Mouse (Mus musculus) mouse trophoblast stem cell (cell line): ENCODE data around the gene Slc37a4.
"Not testable (repeated sequence)": the region's sequence is repeated elsewhere in the genome, so short reads cannot be mapped to it uniquely, and the experiment has no call there.

ENCODE experiments used
- in situ Hi-C, 2 experiments: fragments of 300-500 bp; cut with MseI, MboI; formaldehyde crosslinking; loops; 2 replicates in 1 of 2; 3 replicates in 1 of 2; pipeline ENCODE4 v1.15.1; 2025

Gene Slc37a4

DNA sequence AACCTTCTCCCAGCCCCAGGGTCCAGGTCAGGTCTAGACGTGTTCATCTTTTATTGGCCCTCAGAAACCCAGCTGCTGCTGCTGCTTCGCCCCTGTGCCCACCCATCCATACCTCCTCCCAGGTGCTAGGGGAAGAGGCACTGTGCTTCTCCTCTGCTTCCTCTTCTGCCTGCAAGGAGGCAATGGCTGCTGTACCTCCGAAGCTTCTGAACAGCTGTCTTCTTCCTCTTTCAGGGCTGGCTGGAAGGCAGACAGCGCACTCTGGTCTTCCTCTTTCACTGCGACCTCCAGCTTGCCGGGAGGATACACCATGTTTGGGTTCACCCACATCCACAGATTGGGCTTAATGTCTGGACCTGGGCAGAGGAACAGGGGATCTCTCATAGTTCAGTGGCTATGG lies 39.1 kb downstream of the Slc37a4 start:
- in situ Hi-C loops: no loop called here

DNA sequence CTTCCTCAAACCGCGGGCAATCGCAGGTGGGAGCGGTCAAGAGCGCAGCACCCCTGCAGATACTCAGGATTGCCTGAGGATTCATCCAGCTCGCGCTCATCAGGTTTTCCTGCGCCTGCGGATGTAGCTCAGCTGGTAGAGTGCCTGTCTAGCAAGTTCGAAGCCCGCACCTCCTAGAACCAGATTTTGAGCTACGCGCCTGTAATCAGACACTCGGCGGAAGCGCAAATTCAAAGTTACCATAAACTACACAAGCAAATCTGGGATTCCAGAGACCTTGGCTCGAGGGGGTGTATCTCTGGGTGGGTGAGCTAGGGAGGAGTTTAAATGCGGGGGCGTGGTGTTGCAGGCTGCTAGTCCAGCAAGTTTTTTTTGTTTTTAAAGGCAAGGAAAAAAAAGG lies 44.3 kb downstream of the Slc37a4 start, which contains the start of gene Foxr1:
Foxr1 (minus strand) TSS at position 176 of the 400 bp plus-strand sequence.
- in situ Hi-C loops: no loop called here

DNA sequence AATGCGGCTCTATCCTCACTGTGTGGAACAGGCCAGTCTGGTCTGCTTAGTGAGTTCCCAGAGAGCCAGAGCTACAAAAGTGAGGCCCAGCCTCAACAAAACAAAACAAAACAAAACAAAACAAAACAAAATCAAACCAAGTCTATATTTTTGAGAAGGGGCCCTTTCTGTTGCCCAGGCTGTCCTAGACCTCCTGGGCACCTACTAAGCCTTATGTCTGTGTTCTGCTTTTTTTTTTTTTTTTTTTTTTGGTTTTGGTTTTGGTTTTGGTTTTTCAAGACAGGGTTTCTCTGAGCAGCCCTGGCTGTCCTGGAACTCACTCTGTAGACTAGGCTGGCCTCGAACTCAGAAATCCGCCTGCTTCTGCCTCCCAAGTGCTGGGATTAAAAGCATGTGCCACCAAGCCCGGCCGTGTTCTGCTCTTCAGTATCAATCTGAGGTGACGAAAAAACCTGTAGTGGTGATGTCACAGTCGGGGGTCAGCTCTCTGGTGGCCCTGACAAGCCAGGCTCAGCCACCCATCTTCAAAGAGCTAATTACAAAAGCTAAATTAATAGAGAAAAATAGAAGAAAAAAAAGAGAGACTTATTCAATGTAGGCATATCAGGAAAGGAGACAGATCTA lies 47.9 kb downstream of the Slc37a4 start:
- in situ Hi-C loops: not testable (repeated sequence)

DNA sequence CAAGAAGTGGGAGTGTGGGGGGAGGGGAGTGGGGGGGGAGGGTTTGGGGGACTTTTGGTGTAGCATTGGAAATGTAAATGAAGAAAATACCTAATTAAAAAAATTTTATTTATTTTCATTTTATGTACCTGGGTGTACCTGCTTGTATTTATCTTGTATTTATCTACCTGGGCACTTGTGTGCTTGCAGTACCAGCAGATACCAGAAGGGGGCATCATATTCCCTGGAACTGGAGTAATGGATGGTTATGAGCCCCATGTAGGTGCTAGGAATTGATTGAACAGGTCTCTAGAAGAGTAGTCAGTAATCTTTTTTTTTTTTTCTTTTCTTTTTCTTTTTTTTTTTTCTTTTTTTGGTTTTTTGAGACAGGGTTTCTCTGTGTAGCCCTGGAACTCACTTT lies 53.7 kb downstream of the Slc37a4 start:
- in situ Hi-C loops: no loop called here
